Mouse (Mus musculus): ENCODE results near the gene Bpnt1. TPM values are rescaled to one million over a fixed set of nuclear protein-coding genes. Genes with fewer than 3 reads are reported as not detected.

Bpnt1 gene
- total and polyA plus RNA-seq, 2 experiments from 2014 or later, result 24.6 to 34.3 TPM

- no peak overlapping the region for H3K9ac ChIP-seq (replicated peaks; ENCODE audit: low read depth, low read length)
- ATAC-seq (ENCODE audit: insufficient read depth, low read depth), result no peak
- DNase-seq (ENCODE audit: low spot score), result no peak
- no peak overlapping the region for H3K4me2 ChIP-seq (ENCODE audit: low read depth, low read length)
- H3K9me3 ChIP-seq (replicated peaks; ENCODE audit: control insufficient read depth, low read length), result no peaks in the 10 kb centered on the region
- no peak overlapping the region for H3K4me3 ChIP-seq (ENCODE audit: low read depth, low read length)
- no peaks in the 10 kb centered on the region for H3K27me3 ChIP-seq (ENCODE audit: control insufficient read depth, insufficient read depth, low read length)
- WGBS, result 73% methylated on average over 10 of the region's 10 CpGs
- no peaks in the 10 kb centered on the region for H3K4me1 ChIP-seq (ENCODE audit: control insufficient read depth, insufficient read depth)
- TF ChIP-seq CTCF (IDR thresholded peaks at IDR 0.05; ENCODE audit: low read depth) (peak; percentile 20; the same call in 1 of the 2 replicates), EP300 (IDR thresholded peaks at IDR 0.05; ENCODE audit: low read depth) (no peak)
- H3K27ac ChIP-seq (ENCODE audit: low read depth), result no peak overlapping the region
- peaks cover 80% of the 10 kb centered on the region for H3K36me3 ChIP-seq (replicated peaks; ENCODE audit: control insufficient read depth, insufficient read depth, low read length)
Measured at GRCm38 (mm10) chr1:185346188-185346587, 14.2 kb downstream of the Bpnt1 start.

GRCm38 (mm10) chr1:185349741-185350140 is 17.8 kb downstream of the Bpnt1 start:
- no peak for ATAC-seq (ENCODE audit: insufficient read depth, low read depth)
- H3K27ac ChIP-seq (ENCODE audit: low read depth), result no peak overlapping the region
- H3K9ac ChIP-seq (replicated peaks; ENCODE audit: low read depth, low read length), result no peak overlapping the region
- no peak for DNase-seq (ENCODE audit: low spot score)
- H3K4me3 ChIP-seq (ENCODE audit: low read depth, low read length), result no peak overlapping the region
- peaks cover 82% of the 10 kb centered on the region for H3K36me3 ChIP-seq (replicated peaks; ENCODE audit: control insufficient read depth, insufficient read depth, low read length)
- H3K4me2 ChIP-seq (ENCODE audit: low read depth, low read length), result no peak overlapping the region
- H3K27me3 ChIP-seq (ENCODE audit: control insufficient read depth, insufficient read depth, low read length), result no peaks in the 10 kb centered on the region
- no peak for TF ChIP-seq EP300 (IDR thresholded peaks at IDR 0.05; ENCODE audit: low read depth)
- TF ChIP-seq CTCF (IDR thresholded peaks at IDR 0.05; ENCODE audit: low read depth), result no peak
- H3K9me3 ChIP-seq (replicated peaks; ENCODE audit: control insufficient read depth, low read length), result no peaks in the 10 kb centered on the region
- H3K4me1 ChIP-seq (ENCODE audit: control insufficient read depth, insufficient read depth), result no peaks in the 10 kb centered on the region
- 89% methylated on average over 14 of the region's 14 CpGs for WGBS

- Histone ChIP-seq H3K27me3 (ENCODE audit: control insufficient read depth, insufficient read depth, low read length) (no peaks in the 10 kb centered on the region), H3K4me3 (ENCODE audit: low read depth, low read length) (no peak overlapping the region), H3K36me3 (replicated peaks; ENCODE audit: control insufficient read depth, insufficient read depth, low read length) (peaks cover 79% of the 10 kb centered on the region), H3K9me3 (replicated peaks; ENCODE audit: control insufficient read depth, low read length) (no peaks in the 10 kb centered on the region), H3K4me2 (ENCODE audit: low read depth, low read length) (no peak overlapping the region), H3K9ac (replicated peaks; ENCODE audit: low read depth, low read length) (no peak overlapping the region), H3K4me1 (ENCODE audit: control insufficient read depth, insufficient read depth) (no peaks in the 10 kb centered on the region), H3K27ac (ENCODE audit: low read depth) (no peak overlapping the region)
- no peak for DNase-seq (ENCODE audit: low spot score)
- ATAC-seq (ENCODE audit: insufficient read depth, low read depth), result no peak
- 95% methylated on average over 4 of the region's 4 CpGs for WGBS
- TF ChIP-seq CTCF (IDR thresholded peaks at IDR 0.05; ENCODE audit: low read depth) (no peak), EP300 (IDR thresholded peaks at IDR 0.05; ENCODE audit: low read depth) (no peak)
Measured at GRCm38 (mm10) chr1:185350611-185351010, 18.7 kb downstream of the Bpnt1 start.

GRCm38 (mm10) chr1:185352151-185352550 is 20.2 kb downstream of the Bpnt1 start:
- no peaks in the 10 kb centered on the region for H3K9me3 ChIP-seq (replicated peaks; ENCODE audit: control insufficient read depth, low read length)
- peaks cover 69% of the 10 kb centered on the region for H3K36me3 ChIP-seq (replicated peaks; ENCODE audit: control insufficient read depth, insufficient read depth, low read length)
- TF ChIP-seq CTCF (IDR thresholded peaks at IDR 0.05; ENCODE audit: low read depth) (no peak), EP300 (IDR thresholded peaks at IDR 0.05; ENCODE audit: low read depth) (no peak)
- H3K27ac ChIP-seq (ENCODE audit: low read depth), result no peak overlapping the region
- ATAC-seq (ENCODE audit: insufficient read depth, low read depth), result no peak
- no peak overlapping the region for H3K4me3 ChIP-seq (ENCODE audit: low read depth, low read length)
- H3K9ac ChIP-seq (replicated peaks; ENCODE audit: low read depth, low read length), result no peak overlapping the region
- WGBS, result 86% methylated on average over 12 of the region's 12 CpGs
- no peak overlapping the region for H3K4me2 ChIP-seq (ENCODE audit: low read depth, low read length)
- no peaks in the 10 kb centered on the region for H3K4me1 ChIP-seq (ENCODE audit: control insufficient read depth, insufficient read depth)
- no peak for DNase-seq (ENCODE audit: low spot score)
- H3K27me3 ChIP-seq (ENCODE audit: control insufficient read depth, insufficient read depth, low read length), result no peaks in the 10 kb centered on the region

GRCm38 (mm10) chr1:185353351-185353750 is 21.4 kb downstream of the Bpnt1 start:
- H3K9me3 ChIP-seq (replicated peaks; ENCODE audit: control insufficient read depth, low read length), result no peaks in the 10 kb centered on the region
- H3K27me3 ChIP-seq (ENCODE audit: control insufficient read depth, insufficient read depth, low read length), result no peaks in the 10 kb centered on the region
- no peaks in the 10 kb centered on the region for H3K4me1 ChIP-seq (ENCODE audit: control insufficient read depth, insufficient read depth)
- TF ChIP-seq EP300 (IDR thresholded peaks at IDR 0.05; ENCODE audit: low read depth) (no peak), CTCF (IDR thresholded peaks at IDR 0.05; ENCODE audit: low read depth) (no peak)
- DNase-seq (ENCODE audit: low spot score) (no peak), ATAC-seq (ENCODE audit: insufficient read depth, low read depth) (no peak)
- H3K27ac ChIP-seq (ENCODE audit: low read depth), result no peak overlapping the region
- 93% methylated on average over 8 of the region's 8 CpGs for WGBS
- H3K4me2 ChIP-seq (ENCODE audit: low read depth, low read length), result no peak overlapping the region
- H3K9ac ChIP-seq (replicated peaks; ENCODE audit: low read depth, low read length), result no peak overlapping the region
- H3K36me3 ChIP-seq (replicated peaks; ENCODE audit: control insufficient read depth, insufficient read depth, low read length), result peaks cover 67% of the 10 kb centered on the region
- no peak overlapping the region for H3K4me3 ChIP-seq (ENCODE audit: low read depth, low read length)

- no peak for DNase-seq (ENCODE audit: low spot score)
- WGBS, result 90% methylated on average over 4 of the region's 4 CpGs
- TF ChIP-seq EP300 (IDR thresholded peaks at IDR 0.05; ENCODE audit: low read depth), result no peak
- no peak for TF ChIP-seq CTCF (IDR thresholded peaks at IDR 0.05; ENCODE audit: low read depth)
- no peaks in the 10 kb centered on the region for H3K27me3 ChIP-seq (ENCODE audit: control insufficient read depth, insufficient read depth, low read length)
- no peak overlapping the region for H3K27ac ChIP-seq (ENCODE audit: low read depth)
- H3K36me3 ChIP-seq (replicated peaks; ENCODE audit: control insufficient read depth, insufficient read depth, low read length), result peaks cover 57% of the 10 kb centered on the region
- no peaks in the 10 kb centered on the region for H3K4me1 ChIP-seq (ENCODE audit: control insufficient read depth, insufficient read depth)
- no peak for ATAC-seq (ENCODE audit: insufficient read depth, low read depth)
- no peak overlapping the region for H3K4me2 ChIP-seq (ENCODE audit: low read depth, low read length)
- no peak overlapping the region for H3K9ac ChIP-seq (replicated peaks; ENCODE audit: low read depth, low read length)
- H3K4me3 ChIP-seq (ENCODE audit: low read depth, low read length), result no peak overlapping the region
- no peaks in the 10 kb centered on the region for H3K9me3 ChIP-seq (replicated peaks; ENCODE audit: control insufficient read depth, low read length)
Measured at GRCm38 (mm10) chr1:185354731-185355130, 22.8 kb downstream of the Bpnt1 start.

All from heart, postnatal 0 days (tissue).